Mouse (Mus musculus): ENCODE results near the gene Atp6v1g2.

DNA sequence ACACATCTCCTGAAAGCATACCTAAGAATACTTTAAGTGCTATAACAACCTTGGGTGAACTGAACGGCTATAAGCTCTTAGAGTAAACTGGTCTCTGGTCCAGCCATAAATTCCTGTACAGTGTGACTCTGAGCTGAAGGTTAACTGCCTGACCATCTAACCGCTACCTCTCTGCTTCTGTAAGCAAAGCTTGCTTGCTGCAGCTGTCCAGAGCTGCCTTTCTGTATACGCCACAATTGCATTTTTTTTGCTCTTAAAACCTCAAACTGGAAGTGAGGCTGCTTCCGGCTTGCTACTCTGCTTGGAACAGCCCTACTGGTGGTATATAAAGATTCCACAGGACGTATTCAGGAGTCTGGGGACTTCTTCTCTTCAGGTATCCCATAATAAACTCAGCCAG, 801 bp upstream of the Atp6v1g2 start:
- TF ChIP-seq CTCF (conservative IDR thresholded peaks at IDR 0.05; ENCODE audit: low read length) (no peak), POU5F1 (IDR thresholded peaks at IDR 0.05; ENCODE audit: borderline replicate concordance, low read length) (no peak), NANOG (IDR thresholded peaks at IDR 0.05; ENCODE audit: borderline replicate concordance, low read length) (no peak)
